Mouse (Mus musculus) cortical plate, adult 2 months (tissue): Measurements from ENCODE around the gene Cd79b.

Experiments used
- CTCF ChIP-seq: fragments of 200-500 bp; IDR thresholded peaks from 2 replicates; pipeline ENCODE4 v1.5.1; 2011; ENCODE audit warnings: mild to moderate bottlenecking, control low read depth, low read length; ENCODE audit not compliant: insufficient read depth; ENCODE audit errors: extremely low read depth
- POLR2A ChIP-seq: fragments of 200-500 bp; IDR thresholded peaks from 2 replicates; pipeline ENCODE4 v1.6.1; 2011; ENCODE audit warnings: mild to moderate bottlenecking, low read length, control low read depth; ENCODE audit not compliant: insufficient read depth; ENCODE audit errors: extremely low read depth

DNA sequence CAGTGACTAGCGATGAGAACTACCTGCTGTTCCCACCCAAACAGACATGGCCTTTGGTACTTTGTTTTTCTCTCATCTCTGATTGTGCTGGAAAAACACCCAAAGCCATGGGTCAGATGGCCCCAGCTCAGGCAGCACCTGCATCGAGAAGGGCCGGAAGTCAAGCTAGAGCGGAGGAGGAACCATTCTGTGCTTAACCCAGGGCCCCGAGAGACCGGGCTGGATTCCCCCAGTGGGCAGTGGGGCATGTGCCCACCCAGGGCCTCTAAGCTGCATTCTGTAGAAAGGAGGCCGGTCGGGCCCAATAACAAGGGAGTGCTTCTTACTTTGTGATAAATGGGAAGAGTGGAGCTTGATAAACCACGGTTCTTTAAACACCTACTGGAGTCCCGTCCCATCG is 6.4 kb downstream of the Cd79b start:
- TF ChIP-seq CTCF: no peak
- no peak for TF ChIP-seq POLR2A
